Mouse (Mus musculus) adrenal gland, adult 18-20 months (tissue): ENCODE measurements around the gene Dmpk. TPM values are rescaled to one million over a fixed set of nuclear protein-coding genes. Genes with fewer than 3 reads are reported as not detected.
A peak's percentile ranks its signal among the peaks of the same experiment; 100 is the strongest.

Experiments used
- DNase-seq, 2 experiments: peaks; one replicate each; pipeline ENCODE4 v3.0.0; 2021 to 2022; ENCODE audit warnings: low spot score in 2 of 2
- microRNA-seq, 2 experiments: library from miRNA; unstranded; fragments of <30 nt; microRNA quantifications; one replicate each; pipeline ENCODE4 v1.2.0; 2021; ENCODE audit warnings: borderline number of aligned reads in 2 of 2
- total RNA-seq, 2 experiments: library from RNA; stranded (reverse); gene quantifications; 1 replicate in 1 of 2; 2 replicates in 1 of 2; pipeline ENCODE4 v1.2.3; 2021

Gene Dmpk
- total RNA-seq, 2 experiments from 2014 or later = 127 to 137 TPM

GRCm38 (mm10) chr7:19136168-19136567, 52.5 kb downstream of the Dmpk start:
- DNase-seq = no peak

GRCm38 (mm10) chr7:19136673-19137334, 53.2 kb downstream of the Dmpk start:
- no peak for DNase-seq

- peak; percentile 39 to 60 for DNase-seq
Observed at GRCm38 (mm10) chr7:19137380-19137779, 53.7 kb downstream of the Dmpk start.

Small RNA genes within 50 kb of the gene (microRNA-seq; reads per million reads assigned to microRNA genes)
- 3.1 to 7.1 reads per million in 2 experiments for gene Mir3100

Other genes with a start within 250 kb of the Dmpk start
- 1 to 10 TPM; 8.1 to 10.0 TPM for gene Mill2, start 243.9 kb upstream of the Dmpk start, total RNA-seq
- 1 to 10 TPM; 1.1 to 2.8 TPM for gene Pglyrp1, start 212.5 kb upstream of the Dmpk start, total RNA-seq
- gene Ccdc61, start 173.4 kb upstream of the Dmpk start, total RNA-seq = 10 to 100 TPM in 1 of 2 experiments, 1 to 10 TPM in 1; 9.9 to 10.7 TPM
- gene Nova2, start 158.0 kb upstream of the Dmpk start, total RNA-seq = 1 to 10 TPM; 3.8 to 5.1 TPM
- not detected for gene Nanos2, start 96.4 kb upstream of the Dmpk start, total RNA-seq
- gene Mypop, start 92.6 kb upstream of the Dmpk start, total RNA-seq = 10 to 100 TPM in 1 of 2 experiments, 1 to 10 TPM in 1; 9.3 to 12.2 TPM
- 10 to 100 TPM; 42.9 to 47.0 TPM for gene Irf2bp1, start 79.8 kb upstream of the Dmpk start, total RNA-seq
- not detected for gene Foxa3, start 60.3 kb upstream of the Dmpk start, total RNA-seq
- 100 to 1,000 TPM in 1 of 2 experiments, 10 to 100 TPM in 1; 92.0 to 105 TPM for gene Sympk, start 59.5 kb upstream of the Dmpk start, total RNA-seq
- gene Rsph6a, start 29.2 kb upstream of the Dmpk start, total RNA-seq = not detected
- 10 to 100 TPM; 48.3 to 49.1 TPM for gene Dmwd, start 7.6 kb upstream of the Dmpk start, total RNA-seq
- gene Six5, start 10.7 kb downstream of the Dmpk start, total RNA-seq = 10 to 100 TPM; 13.0 to 14.7 TPM
- not detected for gene Gm4969, start 34.5 kb downstream of the Dmpk start, total RNA-seq
- 10 to 100 TPM; 12.6 to 15.4 TPM for gene Fbxo46, start 36.0 kb downstream of the Dmpk start, total RNA-seq
- gene Qpctl, start 65.4 kb downstream of the Dmpk start, total RNA-seq = 10 to 100 TPM; 13.6 to 14.6 TPM
- 10 to 100 TPM; 81.7 to 89.5 TPM for gene Snrpd2, start 65.9 kb downstream of the Dmpk start, total RNA-seq
- gene Gipr, start 82.3 kb downstream of the Dmpk start, total RNA-seq = under 1 TPM; 0.60 to 0.70 TPM
- 10 to 100 TPM; 33.9 to 43.9 TPM for gene Eml2, start 92.6 kb downstream of the Dmpk start, total RNA-seq
- 10 to 100 TPM in 1 of 2 experiments, 1 to 10 TPM in 1; 7.7 to 17.3 TPM for gene Gpr4, start 128.7 kb downstream of the Dmpk start, total RNA-seq
- 10 to 100 TPM; 40.8 to 56.7 TPM for gene Opa3, start 144.5 kb downstream of the Dmpk start, total RNA-seq
- 10 to 100 TPM; 42.9 to 56.4 TPM for gene Vasp, start 188.0 kb downstream of the Dmpk start, total RNA-seq
- not detected for gene Ppm1n, start 196.2 kb downstream of the Dmpk start, total RNA-seq
- gene Rtn2, start 198.8 kb downstream of the Dmpk start, total RNA-seq = 1 to 10 TPM; 5.0 to 8.6 TPM
- gene Fosb, start 226.2 kb downstream of the Dmpk start, total RNA-seq = 10 to 100 TPM; 15.9 to 23.2 TPM